Mouse (Mus musculus) left cerebral cortex, postnatal 4 days (tissue): ENCODE results near the gene Atl2. TPM values are rescaled to one million over a fixed set of nuclear protein-coding genes. Genes with fewer than 3 reads are reported as not detected.

Source experiments
- DNase-seq: peaks from one replicate; pipeline ENCODE4 v3.0.0-alpha.2; 2022
- intact Hi-C: fragments of 180-260 bp; cut with DNase I; formaldehyde crosslinking; loops from one replicate; pipeline ENCODE4 v1.15.1; 2025
- total RNA-seq, 2 experiments: library from RNA; stranded (reverse); gene quantifications; 2 replicates each; pipeline ENCODE4 v1.2.3; 2021

The Atl2 gene
- total RNA-seq, 2 experiments from 2014 or later: 61.0 to 67.1 TPM

GRCm38 (mm10) chr17:79825241-79826030, 70.5 kb downstream of the Atl2 start:
- intact Hi-C loops: no loop called here
- peak; percentile 85 for DNase-seq

- intact Hi-C loops: no loop called here
- DNase-seq: no peak
Measured at GRCm38 (mm10) chr17:79824406-79824805, 71.5 kb downstream of the Atl2 start.

- intact Hi-C loops: no loop called here
- no peak for DNase-seq
Measured at GRCm38 (mm10) chr17:79818884-79819283, 77.0 kb downstream of the Atl2 start.

DNA sequence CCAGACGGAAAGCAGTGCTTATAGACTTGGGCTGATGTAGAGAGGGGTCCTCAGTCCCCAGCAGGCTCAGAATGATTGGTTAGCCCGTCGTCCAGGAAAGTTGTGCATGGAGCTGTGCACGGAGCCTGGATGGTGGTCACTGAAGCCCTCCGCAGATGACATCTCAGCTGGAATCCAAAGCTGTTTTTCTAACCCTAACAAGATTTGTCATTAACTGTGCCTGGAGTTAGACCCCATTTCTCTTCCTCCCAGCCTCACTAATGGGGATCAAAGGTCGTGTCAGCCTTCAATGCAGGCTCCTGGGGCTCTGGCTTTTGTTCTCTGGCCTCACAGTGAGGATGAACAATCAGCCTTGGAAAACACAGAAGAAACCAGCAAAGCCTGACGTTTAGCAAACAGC, 77.9 kb downstream of the Atl2 start:
- intact Hi-C loops: no loop called here
- DNase-seq: no peak

DNA sequence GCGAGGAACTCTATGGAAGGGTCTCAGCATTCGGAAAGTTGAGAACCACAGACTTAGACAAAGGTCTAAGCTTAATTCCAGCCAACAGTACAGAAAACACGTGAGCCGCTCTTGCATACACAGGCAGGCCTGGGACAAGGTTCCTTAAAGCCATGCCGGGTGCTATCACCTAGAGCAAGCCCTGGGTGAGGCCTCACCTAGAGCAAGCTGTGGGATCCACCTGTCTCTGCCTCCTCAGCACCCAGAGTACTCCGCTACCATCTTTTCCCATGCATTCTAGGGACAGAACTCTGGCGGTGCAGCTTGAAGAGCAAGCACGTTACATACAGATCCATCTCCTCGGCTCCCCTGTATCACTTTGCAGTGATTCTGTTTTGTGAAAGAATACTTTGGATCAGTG, 78.4 kb downstream of the Atl2 start:
- DNase-seq: no peak
- intact Hi-C loops: no loop called here

DNA sequence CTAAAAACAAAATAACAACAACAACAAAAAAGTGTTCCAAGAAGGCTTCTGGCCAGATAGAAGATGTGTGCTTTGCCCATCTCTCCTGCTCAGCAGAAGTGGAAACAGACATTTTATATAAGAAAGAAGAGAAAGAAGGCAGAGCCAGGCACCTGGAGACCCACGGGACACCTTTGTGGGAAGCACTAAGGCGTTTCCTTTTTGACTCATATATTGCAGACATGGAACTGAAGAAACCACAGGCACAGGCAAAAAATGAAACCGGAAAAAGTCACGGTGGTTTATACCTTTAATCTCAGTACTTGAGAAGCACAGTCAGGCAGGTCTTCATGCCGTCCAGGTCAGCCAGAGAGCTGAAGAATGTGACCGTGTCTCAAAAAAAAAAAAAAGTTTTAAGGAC, 79.0 kb downstream of the Atl2 start:
- intact Hi-C loops: no loop called here

GRCm38 (mm10) chr17:79810421-79810820, 85.5 kb downstream of the Atl2 start:
- DNase-seq: no peak
- intact Hi-C loops: no loop called here

More for the DNA sequence above, 79.0 kb downstream of the Atl2 start:
- no peak for DNase-seq

DNA sequence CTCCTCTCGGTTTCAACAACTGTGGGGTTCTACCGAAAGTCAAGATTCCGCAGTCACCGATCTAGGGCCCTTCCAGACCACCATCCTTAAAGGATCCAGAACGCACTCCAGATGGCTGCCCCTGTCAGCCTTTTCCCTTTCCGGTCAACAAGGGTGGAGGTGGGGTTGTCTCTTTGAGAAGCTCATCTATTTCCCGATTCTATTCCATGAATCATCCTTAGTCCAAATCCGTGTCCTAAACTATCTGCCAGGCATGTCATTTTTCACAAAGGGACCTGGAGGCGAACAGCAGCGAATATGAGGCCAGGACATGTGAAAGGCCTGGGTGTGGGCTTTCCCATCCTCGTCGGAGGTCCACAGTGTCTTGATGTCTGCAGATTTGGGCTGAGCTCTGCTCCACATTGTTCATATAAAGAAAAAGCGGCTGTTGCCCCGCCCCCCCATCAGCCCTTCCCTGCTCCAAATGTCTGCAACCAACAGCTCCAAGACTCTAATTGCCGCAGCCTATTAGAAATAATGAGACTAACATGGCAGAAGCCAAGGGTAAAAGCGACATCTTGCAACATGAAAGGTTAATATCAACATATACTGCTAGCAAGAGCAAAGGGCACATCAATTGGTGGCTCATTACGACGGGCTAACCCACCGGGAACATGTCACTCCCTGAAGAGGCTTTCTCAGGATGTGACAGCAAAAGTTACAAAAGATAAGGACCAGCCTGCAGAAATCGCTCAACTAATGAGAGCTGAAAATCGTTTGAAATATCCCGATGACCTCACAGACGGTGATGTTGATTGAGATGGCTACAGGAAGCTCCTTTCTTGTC, 86.2 kb downstream of the Atl2 start:
- intact Hi-C loops: no loop called here
- no peak for DNase-seq

GRCm38 (mm10) chr17:79807237-79807930, 88.5 kb downstream of the Atl2 start:
- DNase-seq: no peak
- intact Hi-C loops: no loop called here

GRCm38 (mm10) chr17:79804747-79805146, 91.2 kb downstream of the Atl2 start:
- no peak for DNase-seq
- intact Hi-C loops: no loop called here

DNA sequence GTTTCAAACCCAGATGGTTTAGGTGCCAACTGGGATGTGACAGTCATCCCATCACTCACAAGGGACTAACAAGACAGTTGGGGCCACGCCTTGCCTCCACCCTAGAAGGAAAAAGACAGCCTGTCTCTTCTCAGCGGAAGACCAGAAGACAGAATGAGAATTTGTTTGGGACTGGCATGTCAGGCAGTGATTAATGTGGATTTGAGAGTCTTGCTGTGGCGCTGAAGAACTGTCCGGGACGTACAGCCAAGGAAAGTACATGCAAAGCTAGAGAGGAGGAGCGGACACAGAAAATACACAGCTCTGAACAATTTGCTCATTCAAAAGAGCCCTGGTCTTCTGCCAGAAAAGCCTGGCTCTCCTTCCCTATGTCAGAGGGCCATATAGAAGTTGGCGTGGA, 93.9 kb downstream of the Atl2 start:
- DNase-seq: no peak
- intact Hi-C loops: no loop called here

DNA sequence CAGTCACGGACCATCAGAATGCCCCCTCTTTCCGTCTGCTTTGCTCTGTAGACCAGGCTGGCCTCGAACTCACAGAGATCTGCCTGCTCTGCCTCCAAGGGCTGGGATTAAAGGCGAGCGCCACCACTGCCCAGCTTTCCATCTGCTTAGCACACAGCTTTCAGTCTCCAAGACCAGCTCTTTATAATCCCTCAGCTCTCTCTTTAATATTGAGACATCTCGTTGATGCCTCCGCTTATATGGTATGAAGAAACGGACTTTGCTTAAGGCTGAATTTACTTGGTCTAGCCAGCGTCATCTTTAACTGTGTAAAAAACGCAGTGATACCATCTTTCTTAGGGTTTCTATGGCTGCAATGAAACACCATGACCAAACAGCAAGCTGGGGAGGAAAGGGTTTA, 97.1 kb downstream of the Atl2 start:
- intact Hi-C loops: no loop called here

More for the DNA sequence above, 97.1 kb downstream of the Atl2 start:
- no peak for DNase-seq

Other genes starting within 250 kb of the Atl2 start
- 1 to 10 TPM; 5.9 to 8.0 TPM for gene Cyp1b1, start 181.1 kb downstream of the Atl2 start, total RNA-seq
- gene Hnrnpll, start 166.2 kb upstream of the Atl2 start, total RNA-seq: 10 to 100 TPM; 86.5 to 92.9 TPM
- 1 to 10 TPM; 1.2 to 1.5 TPM for gene Galm, start 231.3 kb upstream of the Atl2 start, total RNA-seq